Mouse (Mus musculus): ENCODE results near the gene Mcee.

The Mcee gene

GRCm38 (mm10) chr7:64392122-64392818 lies at the start of gene Mcee, which contains the start of gene Mphosph10:
TSS of gene Mcee (plus strand) at chr7:64392607.
TSS of gene Mphosph10 (minus strand) at chr7:64392268.
- peak; percentile 24; the same call in 1 of the 2 replicates for TF ChIP-seq GATA4 (IDR thresholded peaks at IDR 0.05; ENCODE audit: insufficient replicate concordance, low read length)

GRCm38 (mm10) chr7:64347813-64348212 lies 44.6 kb upstream of the Mcee start:
- no peak for TF ChIP-seq GATA4 (IDR thresholded peaks at IDR 0.05; ENCODE audit: insufficient replicate concordance, low read length)

GRCm38 (mm10) chr7:64349147-64349861 lies 43.1 kb upstream of the Mcee start:
- TF ChIP-seq GATA4 (IDR thresholded peaks at IDR 0.05; ENCODE audit: insufficient replicate concordance, low read length), result no peak

GRCm38 (mm10) chr7:64351087-64351486 lies 41.3 kb upstream of the Mcee start:
- TF ChIP-seq GATA4 (IDR thresholded peaks at IDR 0.05; ENCODE audit: insufficient replicate concordance, low read length), result no peak

GRCm38 (mm10) chr7:64354206-64354605 lies 38.2 kb upstream of the Mcee start:
- no peak for TF ChIP-seq GATA4 (IDR thresholded peaks at IDR 0.05; ENCODE audit: insufficient replicate concordance, low read length)

- no peak for TF ChIP-seq GATA4 (IDR thresholded peaks at IDR 0.05; ENCODE audit: insufficient replicate concordance, low read length)
Measured at GRCm38 (mm10) chr7:64356661-64357060, 35.7 kb upstream of the Mcee start.

GRCm38 (mm10) chr7:64357405-64357804 lies 35.0 kb upstream of the Mcee start:
- TF ChIP-seq GATA4 (IDR thresholded peaks at IDR 0.05; ENCODE audit: insufficient replicate concordance, low read length), result no peak

- TF ChIP-seq GATA4 (IDR thresholded peaks at IDR 0.05; ENCODE audit: insufficient replicate concordance, low read length), result no peak
Measured at GRCm38 (mm10) chr7:64358666-64359065, 33.7 kb upstream of the Mcee start.

- no peak for TF ChIP-seq GATA4 (IDR thresholded peaks at IDR 0.05; ENCODE audit: insufficient replicate concordance, low read length)
Measured at GRCm38 (mm10) chr7:64359943-64360585, 32.3 kb upstream of the Mcee start.

GRCm38 (mm10) chr7:64360586-64360945 lies 31.8 kb upstream of the Mcee start:
- TF ChIP-seq GATA4 (IDR thresholded peaks at IDR 0.05; ENCODE audit: insufficient replicate concordance, low read length), result no peak

- no peak for TF ChIP-seq GATA4 (IDR thresholded peaks at IDR 0.05; ENCODE audit: insufficient replicate concordance, low read length)
Measured at GRCm38 (mm10) chr7:64365863-64366262, 26.5 kb upstream of the Mcee start.

GRCm38 (mm10) chr7:64369841-64370240 lies 22.6 kb upstream of the Mcee start:
- no peak for TF ChIP-seq GATA4 (IDR thresholded peaks at IDR 0.05; ENCODE audit: insufficient replicate concordance, low read length)

- no peak for TF ChIP-seq GATA4 (IDR thresholded peaks at IDR 0.05; ENCODE audit: insufficient replicate concordance, low read length)
Measured at GRCm38 (mm10) chr7:64371940-64372878, 20.2 kb upstream of the Mcee start.

- no peak for TF ChIP-seq GATA4 (IDR thresholded peaks at IDR 0.05; ENCODE audit: insufficient replicate concordance, low read length)
Measured at GRCm38 (mm10) chr7:64373147-64373829, 19.1 kb upstream of the Mcee start.

All from liver, adult (tissue).